Mouse (Mus musculus) heart, postnatal 0 days (tissue): Measurements from ENCODE around the gene Etfdh. TPM values are rescaled to one million over a fixed set of nuclear protein-coding genes. Genes with fewer than 3 reads are reported as not detected.

ENCODE experiments used
- ATAC-seq: fragments of 200-750 bp; cut with Nextera tagmentation; 2 replicates; pipeline ENCODE4 v1.8.0; 2017; ENCODE audit warnings: low read depth, moderate number of reproducible peaks, moderate library complexity; ENCODE audit not compliant: insufficient read depth
- DNase-seq: peaks from one replicate; pipeline ENCODE4 v3.0.0-alpha.2; 2016; ENCODE audit warnings: low spot score
- H3K27ac ChIP-seq: fragments of 300-500 bp; sonication (generic); 2 replicates; pipeline ENCODE4 v1.5.1; 2014; ENCODE audit warnings: low read depth, mild to moderate bottlenecking
- H3K27me3 ChIP-seq: fragments of 300-500 bp; sonication (generic); 2 replicates; pipeline ENCODE4 v1.6.1; 2014; ENCODE audit warnings: low read length, mixed read lengths; ENCODE audit not compliant: control insufficient read depth, insufficient read depth
- H3K36me3 ChIP-seq: fragments of 300-500 bp; sonication (generic); replicated peaks from 2 replicates; pipeline ENCODE4 v1.6.1; 2014; ENCODE audit warnings: low read length, mixed read lengths; ENCODE audit not compliant: control insufficient read depth, insufficient read depth
- H3K4me1 ChIP-seq: fragments of 300-500 bp; sonication (generic); 2 replicates; pipeline ENCODE4 v1.6.1; 2014; ENCODE audit warnings: antibody characterized with exemption; ENCODE audit not compliant: control insufficient read depth, insufficient read depth
- H3K4me2 ChIP-seq: fragments of 300-500 bp; sonication (generic); 2 replicates; pipeline ENCODE4 v1.6.1; 2014; ENCODE audit warnings: low read depth, mild to moderate bottlenecking, low read length, moderate library complexity
- H3K4me3 ChIP-seq: fragments of 300-500 bp; sonication (generic); 2 replicates; pipeline ENCODE4 v1.5.1; 2014; ENCODE audit warnings: low read depth, low read length
- H3K9ac ChIP-seq: fragments of 300-500 bp; sonication (generic); replicated peaks from 2 replicates; pipeline ENCODE4 v1.6.1; 2014; ENCODE audit warnings: low read depth, low read length, mixed read lengths
- H3K9me3 ChIP-seq: fragments of 300-500 bp; sonication (generic); replicated peaks from 2 replicates; pipeline ENCODE4 v1.6.1; 2016; ENCODE audit warnings: low read length; ENCODE audit not compliant: control insufficient read depth
- CTCF ChIP-seq: IDR thresholded peaks from 2 replicates; pipeline ENCODE4 v1.5.1; 2016; ENCODE audit warnings: antibody characterized with exemption, control low read depth, low read depth
- EP300 ChIP-seq: IDR thresholded peaks from 2 replicates; pipeline ENCODE4 v1.6.1; 2016; ENCODE audit warnings: antibody characterized with exemption, low read depth
- WGBS: fragments of 180-500 bp; shearing (Covaris S2); extraction: QIAGEN DNeasy Blood & Tissue Kit; methylation state at CpG from one replicate; pipeline ENCODE4 v1.1.7; 2014; 5-methylcytosine and 5-hydroxymethylcytosine counted together
- polyA plus RNA-seq: library from polyadenylated mRNA; unstranded; fragments of >200 nt; fragmentation: Nextera tagmentation; extraction: Ambion mirVana; gene quantifications from 2 replicates; pipeline ENCODE4 v1.2.1, GENCODE M21; 2015
- total RNA-seq: library from RNA; depleted of rRNA; stranded (reverse); fragments of >200 nt; gene quantifications from 2 replicates; pipeline ENCODE4 v1.2.3, GENCODE M21; 2014; ENCODE audit warnings: low replicate concordance; rRNA removed

Etfdh gene
- total RNA-seq, result 146 and 288 TPM in 2 replicates
- polyA plus RNA-seq, result 518 and 530 TPM in 2 replicates

DNA sequence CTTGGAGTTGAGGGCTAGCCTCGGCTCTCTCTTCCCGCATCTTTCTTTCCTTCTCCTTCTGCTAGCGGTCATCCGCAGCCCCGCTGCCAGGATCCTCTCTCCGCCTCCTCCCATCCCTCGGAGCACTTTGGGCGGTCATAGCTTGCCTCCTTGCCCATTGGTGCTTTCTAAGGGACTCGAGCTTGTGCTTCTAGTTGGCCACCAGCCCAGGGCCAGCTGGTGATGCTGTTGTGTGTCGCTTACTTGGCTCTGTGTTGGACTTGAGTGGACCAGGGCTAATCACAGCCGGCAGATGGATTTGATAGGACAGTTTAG lies at the start of gene Etfdh:
Etfdh (minus strand) TSS at position 85 of the 315 bp plus-strand sequence.
- WGBS, result under 1% methylated on average over 11 of the region's 11 CpGs
- peak within 1 kb of the TSS; percentile 75 for H3K4me2 ChIP-seq
- TF ChIP-seq EP300 (no peak), CTCF (no peak)
- H3K27me3 ChIP-seq, result no peaks in the 10 kb centered on the region
- H3K27ac ChIP-seq, result peak within 1 kb of the TSS; percentile 89
- peaks cover 22% of the 10 kb centered on the region for H3K36me3 ChIP-seq
- DNase-seq (peak; percentile 60), ATAC-seq (peak; percentile 28)
- H3K9me3 ChIP-seq, result no peaks in the 10 kb centered on the region
- H3K9ac ChIP-seq, result peak within 1 kb of the TSS; percentile 76
- peak within 1 kb of the TSS; percentile 65 for H3K4me3 ChIP-seq
- H3K4me1 ChIP-seq, result peaks cover 3% of the 10 kb centered on the region; the same call in 1 of the 2 replicates

DNA sequence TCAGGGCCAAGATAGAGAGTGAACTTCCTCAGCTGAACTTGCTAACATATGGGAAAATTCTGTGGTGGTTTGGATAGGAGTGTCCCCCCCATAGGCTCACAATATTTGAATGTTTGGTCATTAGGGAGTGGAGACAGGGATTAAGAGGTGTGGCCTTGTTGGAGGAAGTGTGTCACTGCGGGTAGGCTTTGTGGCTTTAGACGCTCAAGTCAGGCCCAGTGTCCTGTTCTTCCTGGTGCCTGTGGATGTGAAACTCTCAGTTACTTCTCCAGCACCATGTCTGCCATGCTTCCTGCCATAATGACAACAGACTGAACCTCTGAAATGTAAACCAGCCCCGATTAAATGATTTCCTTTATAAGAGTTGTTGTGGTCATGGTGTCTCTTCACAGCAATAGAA lies 47.1 kb upstream of the Etfdh start:
- ATAC-seq (no peak), DNase-seq (no peak)
- H3K9ac ChIP-seq, result no peak overlapping the region
- 90% methylated on average over 3 of the region's 3 CpGs for WGBS
- H3K27ac ChIP-seq, result no peak overlapping the region
- H3K9me3 ChIP-seq, result no peaks in the 10 kb centered on the region
- no peaks in the 10 kb centered on the region for H3K27me3 ChIP-seq
- no peaks in the 10 kb centered on the region for H3K36me3 ChIP-seq
- no peak overlapping the region for H3K4me3 ChIP-seq
- no peaks in the 10 kb centered on the region; the same call in 1 of the 2 replicates for H3K4me1 ChIP-seq
- TF ChIP-seq CTCF, result no peak
- no peak for TF ChIP-seq EP300
- H3K4me2 ChIP-seq, result no peak overlapping the region

DNA sequence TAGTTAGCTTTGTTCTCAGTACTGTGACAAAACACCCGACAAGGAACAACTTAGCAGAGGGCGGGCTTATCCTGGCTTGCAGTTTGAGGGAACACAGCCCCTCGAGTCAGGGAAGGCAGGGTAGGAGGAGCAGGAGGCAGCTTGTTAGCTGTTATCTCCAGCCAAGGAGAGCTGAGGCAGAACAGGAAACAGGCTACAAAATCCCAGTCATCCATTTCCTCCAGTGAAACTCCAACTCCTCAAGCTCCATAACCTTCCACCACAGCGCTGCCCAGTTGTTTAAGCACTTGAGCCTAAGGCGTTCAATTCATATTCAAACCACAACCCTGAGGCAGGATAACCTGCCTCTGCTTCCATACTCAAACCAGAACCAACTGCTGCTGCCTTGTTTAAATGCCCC lies 45.3 kb upstream of the Etfdh start:
- Histone ChIP-seq H3K27ac (no peak overlapping the region), H3K27me3 (no peaks in the 10 kb centered on the region), H3K9me3 (no peaks in the 10 kb centered on the region), H3K36me3 (no peaks in the 10 kb centered on the region), H3K4me3 (no peak overlapping the region), H3K4me1 (no peaks in the 10 kb centered on the region; the same call in 1 of the 2 replicates), H3K4me2 (no peak overlapping the region), H3K9ac (no peak overlapping the region)
- ATAC-seq, result no peak
- WGBS, result 78% methylated on average over 5 of the region's 5 CpGs
- DNase-seq, result no peak
- TF ChIP-seq CTCF (no peak), EP300 (no peak)

DNA sequence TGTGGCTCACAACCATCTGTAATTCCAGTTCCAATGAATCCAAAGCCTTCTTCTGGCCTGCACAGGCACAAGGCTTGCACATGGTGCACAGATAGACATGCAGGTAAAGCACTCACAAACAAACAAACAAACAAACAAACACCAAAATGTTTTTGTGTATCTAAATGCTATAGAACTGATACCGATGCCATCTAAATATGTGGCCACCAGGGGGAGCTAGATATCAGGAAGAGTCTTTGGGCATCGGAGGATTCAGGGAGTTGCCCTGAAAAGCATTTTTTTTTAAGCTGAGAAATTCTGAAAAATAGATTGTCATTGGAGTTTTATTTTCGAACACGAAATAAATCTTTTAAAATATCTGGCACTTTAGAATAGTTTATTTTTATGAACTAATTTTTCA lies 43.8 kb upstream of the Etfdh start:
- no peak for ATAC-seq
- Histone ChIP-seq H3K4me1 (no peaks in the 10 kb centered on the region; the same call in 1 of the 2 replicates), H3K9ac (no peak overlapping the region), H3K9me3 (no peaks in the 10 kb centered on the region), H3K27ac (no peak overlapping the region), H3K36me3 (no peaks in the 10 kb centered on the region), H3K27me3 (no peaks in the 10 kb centered on the region), H3K4me2 (no peak overlapping the region), H3K4me3 (no peak overlapping the region)
- DNase-seq, result peak; percentile 66
- WGBS, result 6% methylated on average over 4 of the region's 4 CpGs
- TF ChIP-seq CTCF (peak; percentile 85), EP300 (no peak)

DNA sequence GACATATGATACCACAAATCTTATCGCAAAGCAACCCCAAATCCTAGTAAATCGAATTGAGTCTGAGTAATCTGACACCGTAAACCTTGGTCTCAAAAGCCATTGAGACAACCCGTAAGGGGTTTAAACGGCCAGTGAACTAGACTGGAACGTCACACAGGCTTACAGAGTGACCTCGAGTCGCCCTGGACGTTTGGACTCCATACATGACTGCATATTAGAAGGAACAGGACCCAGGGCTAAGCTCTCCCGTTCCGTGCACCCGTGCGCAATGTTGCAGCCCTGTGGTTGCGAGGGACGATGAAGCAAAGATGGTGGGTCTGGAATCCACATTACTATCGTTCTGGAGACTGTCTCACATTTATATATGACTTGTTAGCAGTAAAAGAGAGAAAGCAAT lies 42.9 kb upstream of the Etfdh start:
- Histone ChIP-seq H3K4me3 (no peak overlapping the region), H3K4me1 (no peaks in the 10 kb centered on the region; the same call in 1 of the 2 replicates), H3K27ac (no peak overlapping the region), H3K9ac (no peak overlapping the region), H3K9me3 (no peaks in the 10 kb centered on the region), H3K36me3 (no peaks in the 10 kb centered on the region), H3K27me3 (no peaks in the 10 kb centered on the region), H3K4me2 (no peak overlapping the region)
- no peak for DNase-seq
- WGBS, result 80% methylated on average over 16 of the region's 16 CpGs
- ATAC-seq, result no peak
- no peak for TF ChIP-seq CTCF
- TF ChIP-seq EP300, result no peak

DNA sequence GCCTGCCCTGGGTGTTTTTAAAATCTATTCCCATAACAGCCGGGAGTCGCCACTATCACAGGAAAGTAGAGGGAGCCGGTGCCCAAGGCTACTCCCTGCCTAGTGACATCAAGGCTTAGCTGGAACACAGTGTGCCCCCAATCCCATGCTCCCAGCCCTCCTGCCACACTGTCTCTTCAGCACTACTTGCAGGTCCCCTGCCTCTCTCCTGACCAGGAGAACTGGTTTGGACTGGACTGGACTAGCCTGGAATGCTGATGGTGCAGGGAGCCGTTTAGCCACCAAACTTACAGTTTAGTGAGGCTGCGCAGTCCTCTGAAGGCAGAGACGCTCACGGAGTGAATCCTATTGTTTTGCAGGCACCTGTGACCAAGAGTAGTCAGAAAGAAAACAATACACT lies 41.3 kb upstream of the Etfdh start:
- no peaks in the 10 kb centered on the region for H3K4me1 ChIP-seq
- no peak overlapping the region for H3K9ac ChIP-seq
- no peaks in the 10 kb centered on the region for H3K27me3 ChIP-seq
- no peaks in the 10 kb centered on the region for H3K36me3 ChIP-seq
- H3K4me3 ChIP-seq, result no peak overlapping the region
- WGBS, result 75% methylated on average over 7 of the region's 7 CpGs
- H3K27ac ChIP-seq, result no peak overlapping the region
- DNase-seq, result no peak
- TF ChIP-seq EP300, result no peak
- no peak for TF ChIP-seq CTCF
- ATAC-seq, result no peak
- no peak overlapping the region for H3K4me2 ChIP-seq
- no peaks in the 10 kb centered on the region for H3K9me3 ChIP-seq
